Mouse (Mus musculus): ENCODE results near the gene Sdhc. TPM values are rescaled to one million over a fixed set of nuclear protein-coding genes. Genes with fewer than 3 reads are reported as not detected.
"Not testable (repeated sequence)": the region's sequence is repeated elsewhere in the genome, so short reads cannot be mapped to it uniquely, and the experiment has no call there.

Sdhc gene
- polyA plus RNA-seq, 1 experiment from 2014 or later, result 261 TPM

DNA sequence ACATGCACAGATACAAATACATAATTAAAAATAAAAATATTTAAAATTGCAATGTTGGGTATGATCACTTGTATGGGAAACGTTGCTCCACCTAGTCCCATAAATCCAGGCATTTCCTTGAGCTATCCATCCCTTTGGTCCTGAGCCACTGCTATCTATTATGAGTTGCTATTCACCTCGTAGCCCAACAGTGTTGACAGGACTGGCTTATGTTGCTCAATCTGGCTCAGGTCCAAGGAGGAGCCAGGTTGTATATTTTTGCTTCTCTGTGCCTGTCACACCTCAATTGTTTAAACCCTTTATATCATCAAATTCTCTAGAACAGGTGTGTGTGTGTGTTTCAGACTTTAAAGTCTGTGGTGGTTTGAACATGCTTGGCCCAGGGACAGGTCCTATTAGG, 59.6 kb downstream of the Sdhc start:
- DNase-seq (ENCODE audit: low spot score), result no peak
- H3K4me2 ChIP-seq, result no peak overlapping the region
- 76% methylated on average over 2 of the region's 2 CpGs for WGBS

DNA sequence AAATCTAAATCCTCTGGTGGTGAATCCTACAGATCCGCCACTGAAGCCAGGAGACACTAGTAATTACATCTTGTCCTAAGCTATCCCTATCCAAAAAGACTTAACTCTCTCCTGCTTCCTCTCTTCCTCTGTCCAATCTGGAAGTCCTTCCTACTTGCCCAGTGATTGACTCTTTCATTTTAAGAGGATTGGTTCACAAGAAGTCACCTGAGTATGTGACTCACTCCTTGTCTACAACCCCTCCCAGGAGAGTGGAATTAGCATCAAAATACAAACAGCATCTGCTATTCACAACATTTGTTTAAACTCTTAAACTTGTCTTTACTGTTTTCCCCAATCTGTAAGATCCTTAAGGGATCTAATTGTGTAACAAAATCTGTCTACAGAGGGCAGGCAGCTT, 60.5 kb downstream of the Sdhc start:
- Histone ChIP-seq H3K4me1 (replicated peaks; ENCODE audit: control insufficient read depth, insufficient read depth, low read length) (peaks cover 3% of the 10 kb centered on the region; the same call in 1 of the 2 replicates), H3K27ac (ENCODE audit: low read depth, low read length) (no peak overlapping the region), H3K9ac (ENCODE audit: low read depth, low read length) (no peak overlapping the region), H3K27me3 (replicated peaks; ENCODE audit: control insufficient read depth, insufficient read depth, low read length) (peaks cover 15% of the 10 kb centered on the region), H3K36me3 (ENCODE audit: control insufficient read depth, insufficient read depth, low read length) (no peaks in the 10 kb centered on the region), H3K9me3 (ENCODE audit: control insufficient read depth, low read length) (no peaks in the 10 kb centered on the region), H3K4me3 (ENCODE audit: low read depth, low read length) (no peak overlapping the region), H3K4me2 (no peak overlapping the region)
- DNase-seq (ENCODE audit: low spot score) (no peak), ATAC-seq (replicated peaks; ENCODE audit: low FRiP score) (no peak)
- 81% methylated on average over 1 of the region's 1 CpGs for WGBS

More for the DNA sequence above, 59.6 kb downstream of the Sdhc start:
- no peak overlapping the region for H3K4me3 ChIP-seq (ENCODE audit: low read depth, low read length)
- no peak overlapping the region for H3K27ac ChIP-seq (ENCODE audit: low read depth, low read length)
- no peaks in the 10 kb centered on the region for H3K9me3 ChIP-seq (ENCODE audit: control insufficient read depth, low read length)
- ATAC-seq (replicated peaks; ENCODE audit: low FRiP score), result no peak
- peaks cover 5% of the 10 kb centered on the region for H3K4me1 ChIP-seq (replicated peaks; ENCODE audit: control insufficient read depth, insufficient read depth, low read length)
- H3K36me3 ChIP-seq (ENCODE audit: control insufficient read depth, insufficient read depth, low read length), result no peaks in the 10 kb centered on the region
- no peak overlapping the region for H3K9ac ChIP-seq (ENCODE audit: low read depth, low read length)
- peaks cover 11% of the 10 kb centered on the region for H3K27me3 ChIP-seq (replicated peaks; ENCODE audit: control insufficient read depth, insufficient read depth, low read length)

- H3K9me3 ChIP-seq (ENCODE audit: control insufficient read depth, low read length); H3K4me3 ChIP-seq (ENCODE audit: low read depth, low read length); H3K27ac ChIP-seq (ENCODE audit: low read depth, low read length); H3K36me3 ChIP-seq (ENCODE audit: control insufficient read depth, insufficient read depth, low read length); H3K4me1 ChIP-seq (replicated peaks; ENCODE audit: control insufficient read depth, insufficient read depth, low read length); H3K9ac ChIP-seq (ENCODE audit: low read depth, low read length): not testable (repeated sequence)
- peak; percentile 51 for DNase-seq (ENCODE audit: low spot score)
- peak overlapping the region; percentile 50 for H3K4me2 ChIP-seq
- H3K27me3 ChIP-seq (replicated peaks; ENCODE audit: control insufficient read depth, insufficient read depth, low read length), result peaks cover 15% of the 10 kb centered on the region
- WGBS, result 1% methylated on average over 10 of the region's 10 CpGs
- peak; percentile 53; the same call in 1 of the 2 replicates for ATAC-seq (replicated peaks; ENCODE audit: low FRiP score)
Measured at GRCm38 (mm10) chr1:171088237-171088869, 62.0 kb downstream of the Sdhc start.

DNA sequence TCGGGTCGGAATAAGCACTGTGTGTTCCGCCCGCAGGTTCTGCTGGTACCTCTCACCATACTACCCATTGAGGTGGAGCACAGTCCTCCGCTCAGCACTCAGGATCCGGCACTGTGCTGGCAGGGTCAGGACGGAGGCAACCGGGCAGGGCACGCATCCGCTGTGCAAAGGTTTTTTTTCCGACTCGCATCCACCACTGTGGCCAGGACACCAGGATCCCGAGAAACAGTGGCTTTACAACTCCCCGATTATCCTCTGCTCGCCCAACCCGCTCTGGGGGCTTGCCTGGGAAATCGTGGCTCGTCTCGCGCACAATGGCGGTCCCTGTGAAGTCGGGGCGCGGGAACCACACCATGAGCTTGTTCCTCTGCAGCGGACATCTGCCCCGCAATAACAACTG, 64.7 kb downstream of the Sdhc start:
- peak; percentile 51 for DNase-seq (ENCODE audit: low spot score)
- ATAC-seq (replicated peaks; ENCODE audit: low FRiP score), result no peak
- peaks cover 3% of the 10 kb centered on the region; the same call in 1 of the 2 replicates for H3K4me1 ChIP-seq (replicated peaks; ENCODE audit: control insufficient read depth, insufficient read depth, low read length)
- peaks cover 15% of the 10 kb centered on the region for H3K27me3 ChIP-seq (replicated peaks; ENCODE audit: control insufficient read depth, insufficient read depth, low read length)
- H3K4me3 ChIP-seq (ENCODE audit: low read depth, low read length), result peak overlapping the region; percentile 50
- H3K9ac ChIP-seq (ENCODE audit: low read depth, low read length), result peak overlapping the region; percentile 50; the same call in 1 of the 2 replicates
- H3K9me3 ChIP-seq (ENCODE audit: control insufficient read depth, low read length), result no peaks in the 10 kb centered on the region
- H3K27ac ChIP-seq (ENCODE audit: low read depth, low read length), result no peak overlapping the region
- WGBS, result 1% methylated on average over 26 of the region's 26 CpGs
- no peaks in the 10 kb centered on the region for H3K36me3 ChIP-seq (ENCODE audit: control insufficient read depth, insufficient read depth, low read length)
- H3K4me2 ChIP-seq, result peak overlapping the region; percentile 82

GRCm38 (mm10) chr1:171081512-171082231, 68.7 kb downstream of the Sdhc start:
- H3K27me3 ChIP-seq (replicated peaks; ENCODE audit: control insufficient read depth, insufficient read depth, low read length), result peaks cover 26% of the 10 kb centered on the region
- WGBS, result 31% methylated on average over 9 of the region's 17 CpGs
- H3K4me1 ChIP-seq (replicated peaks; ENCODE audit: control insufficient read depth, insufficient read depth, low read length); DNase-seq (ENCODE audit: low spot score); H3K9ac ChIP-seq (ENCODE audit: low read depth, low read length); H3K4me3 ChIP-seq (ENCODE audit: low read depth, low read length); H3K9me3 ChIP-seq (ENCODE audit: control insufficient read depth, low read length); H3K4me2 ChIP-seq; H3K36me3 ChIP-seq (ENCODE audit: control insufficient read depth, insufficient read depth, low read length); H3K27ac ChIP-seq (ENCODE audit: low read depth, low read length): not testable (repeated sequence)
- peak; percentile 71 for ATAC-seq (replicated peaks; ENCODE audit: low FRiP score)

- not testable (repeated sequence) for H3K36me3 ChIP-seq (ENCODE audit: control insufficient read depth, insufficient read depth, low read length); H3K4me3 ChIP-seq (ENCODE audit: low read depth, low read length); H3K27ac ChIP-seq (ENCODE audit: low read depth, low read length); H3K9ac ChIP-seq (ENCODE audit: low read depth, low read length); H3K9me3 ChIP-seq (ENCODE audit: control insufficient read depth, low read length); H3K4me2 ChIP-seq; H3K4me1 ChIP-seq (replicated peaks; ENCODE audit: control insufficient read depth, insufficient read depth, low read length); DNase-seq (ENCODE audit: low spot score)
- peak; percentile 71 for ATAC-seq (replicated peaks; ENCODE audit: low FRiP score)
- no CpG with 5 or more reads among the region's 43 CpGs for WGBS
- peaks cover 13% of the 10 kb centered on the region for H3K27me3 ChIP-seq (replicated peaks; ENCODE audit: control insufficient read depth, insufficient read depth, low read length)
Measured at GRCm38 (mm10) chr1:171079825-171080224, 70.6 kb downstream of the Sdhc start.

DNA sequence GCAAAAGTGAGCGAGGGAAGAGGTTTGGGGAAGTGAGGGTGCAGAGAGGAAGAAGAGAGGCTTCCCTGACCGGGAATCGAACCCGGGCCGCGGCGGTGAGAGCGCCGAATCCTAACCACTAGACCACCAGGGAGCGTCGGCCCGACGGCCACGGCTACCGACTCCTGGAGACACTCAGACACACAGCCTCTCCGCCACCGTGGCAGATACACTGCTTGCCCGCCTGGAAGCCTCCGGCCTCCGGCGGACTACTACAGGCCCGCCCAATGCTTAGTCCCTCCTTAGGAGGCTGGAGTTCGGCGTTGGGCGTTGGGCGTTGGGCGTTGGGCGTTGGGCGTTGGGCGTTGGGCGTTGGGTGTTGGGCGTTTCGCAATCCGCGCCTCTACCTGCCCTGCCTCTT, 71.1 kb downstream of the Sdhc start:
- H3K27me3 ChIP-seq (replicated peaks; ENCODE audit: control insufficient read depth, insufficient read depth, low read length), result peaks cover 13% of the 10 kb centered on the region
- not testable (repeated sequence) for H3K4me2 ChIP-seq; H3K9ac ChIP-seq (ENCODE audit: low read depth, low read length); H3K4me1 ChIP-seq (replicated peaks; ENCODE audit: control insufficient read depth, insufficient read depth, low read length); H3K36me3 ChIP-seq (ENCODE audit: control insufficient read depth, insufficient read depth, low read length); DNase-seq (ENCODE audit: low spot score); H3K9me3 ChIP-seq (ENCODE audit: control insufficient read depth, low read length); H3K4me3 ChIP-seq (ENCODE audit: low read depth, low read length); H3K27ac ChIP-seq (ENCODE audit: low read depth, low read length)
- ATAC-seq (replicated peaks; ENCODE audit: low FRiP score), result peak; percentile 78
- WGBS, result 0% methylated on average over 1 of the region's 35 CpGs

DNA sequence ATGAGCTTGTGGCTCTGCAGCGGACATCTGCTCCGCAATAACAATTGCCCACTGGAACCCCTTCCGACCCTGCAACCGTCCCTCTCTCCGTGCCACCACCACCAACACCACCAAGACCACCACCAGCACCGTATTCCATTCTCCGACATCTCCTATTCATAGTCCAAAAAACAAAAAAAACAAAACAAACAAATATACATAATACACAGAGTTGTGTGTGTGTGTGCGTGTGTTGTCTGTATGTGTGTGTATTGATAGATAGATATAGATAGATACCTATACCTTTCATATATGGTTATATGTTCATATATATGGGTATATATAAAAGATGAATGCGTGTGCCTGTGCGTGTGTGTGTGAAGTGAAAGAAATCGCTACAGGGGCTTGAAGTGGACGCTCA, 72.0 kb downstream of the Sdhc start:
- H3K4me2 ChIP-seq, result peak overlapping the region; percentile 41
- peaks cover 13% of the 10 kb centered on the region for H3K27me3 ChIP-seq (replicated peaks; ENCODE audit: control insufficient read depth, insufficient read depth, low read length)
- H3K9ac ChIP-seq (ENCODE audit: low read depth, low read length); H3K27ac ChIP-seq (ENCODE audit: low read depth, low read length); DNase-seq (ENCODE audit: low spot score); H3K9me3 ChIP-seq (ENCODE audit: control insufficient read depth, low read length); H3K4me3 ChIP-seq (ENCODE audit: low read depth, low read length); H3K36me3 ChIP-seq (ENCODE audit: control insufficient read depth, insufficient read depth, low read length); ATAC-seq (replicated peaks; ENCODE audit: low FRiP score); H3K4me1 ChIP-seq (replicated peaks; ENCODE audit: control insufficient read depth, insufficient read depth, low read length): not testable (repeated sequence)
- WGBS, result 26% methylated on average over 12 of the region's 12 CpGs

- WGBS, result 6% methylated on average over 15 of the region's 27 CpGs
- ATAC-seq (replicated peaks; ENCODE audit: low FRiP score), result not testable (repeated sequence)
Measured at GRCm38 (mm10) chr1:171077955-171078354, 72.4 kb downstream of the Sdhc start.

More at GRCm38 (mm10) chr1:171077955-171078354, 72.4 kb downstream of the Sdhc start:
- not testable (repeated sequence) for H3K4me2 ChIP-seq; H3K4me1 ChIP-seq (replicated peaks; ENCODE audit: control insufficient read depth, insufficient read depth, low read length); H3K36me3 ChIP-seq (ENCODE audit: control insufficient read depth, insufficient read depth, low read length); H3K9me3 ChIP-seq (ENCODE audit: control insufficient read depth, low read length); H3K27ac ChIP-seq (ENCODE audit: low read depth, low read length); DNase-seq (ENCODE audit: low spot score); H3K4me3 ChIP-seq (ENCODE audit: low read depth, low read length); H3K9ac ChIP-seq (ENCODE audit: low read depth, low read length)
- H3K27me3 ChIP-seq (replicated peaks; ENCODE audit: control insufficient read depth, insufficient read depth, low read length), result peaks cover 13% of the 10 kb centered on the region

Measured in liver, embryonic 11.5 days (tissue).